Mouse (Mus musculus) stomach, embryonic 15.5 days (tissue): ENCODE measurements around the gene Chodl. TPM values are rescaled to one million over a fixed set of nuclear protein-coding genes. Genes with fewer than 3 reads are reported as not detected.

Source experiments
- polyA plus RNA-seq: library from polyadenylated mRNA; unstranded; fragments of >200 nt; fragmentation: Nextera tagmentation; extraction: Ambion mirVana; gene quantifications from 2 replicates; pipeline ENCODE4 v1.2.1, GENCODE M21; 2015

Gene Chodl
- polyA plus RNA-seq, 1 experiment from 2014 or later, result 13.5 TPM

Other genes starting within 250 kb of the Chodl start
- gene Tmprss15, start 160.1 kb downstream of the Chodl start, polyA plus RNA-seq, result 0.03 TPM in 1 of 2 replicates, not detected in the other